10 mouse cellular contexts compared by ENCODE assay signal in genomic region chr1:181984811-181985210, GRCm38 (mm10).
"Had no signal": no experiment of that assay in that cellular context is flagged by ENCODE, and none has a peak within 500 bp of the region (broad histone marks: within the 10 kb centered on the region; RNA-seq: fewer than 3 reads in every experiment).

No protein-coding gene starts in this region.

- DNase-seq: lung, adult 18-20 months; lung, embryonic 14.5 days; lung, postnatal 10 days; lung, postnatal 4 days; right cerebral cortex, postnatal 25 days; right cerebral cortex, postnatal 4 days; spleen, adult 18-20 months; thymus, adult 2 months; thymus, postnatal 25 days; thymus, postnatal 4 days had no signal
